Mouse (Mus musculus): ENCODE results near the gene Entpd6.

The Entpd6 gene

GRCm38 (mm10) chr2:150748854-150749253 is at the start of gene Entpd6:
Entpd6 (plus strand) TSS chr2:150749042.
- peak; percentile 96 for DNase-seq (ENCODE audit: low spot score)

- DNase-seq (ENCODE audit: low spot score), result no peak
Observed at GRCm38 (mm10) chr2:150712167-150712674, 36.6 kb upstream of the Entpd6 start.

GRCm38 (mm10) chr2:150735756-150736576 is 12.9 kb upstream of the Entpd6 start:
- DNase-seq (ENCODE audit: low spot score), result no peak

GRCm38 (mm10) chr2:150737881-150738280 is 11.0 kb upstream of the Entpd6 start:
- no peak for DNase-seq (ENCODE audit: low spot score)

GRCm38 (mm10) chr2:150740145-150740841 is 8.5 kb upstream of the Entpd6 start:
- no peak for DNase-seq (ENCODE audit: low spot score)

- no peak for DNase-seq (ENCODE audit: low spot score)
Observed at GRCm38 (mm10) chr2:150741405-150741804, 7.4 kb upstream of the Entpd6 start.

GRCm38 (mm10) chr2:150745016-150745415 is 3.8 kb upstream of the Entpd6 start:
- no peak for DNase-seq (ENCODE audit: low spot score)

- no peak for DNase-seq (ENCODE audit: low spot score)
Observed at GRCm38 (mm10) chr2:150749283-150749682, 441 bp downstream of the Entpd6 start.

GRCm38 (mm10) chr2:150750129-150750979 is 1.5 kb downstream of the Entpd6 start:
- peak; percentile 35 for DNase-seq (ENCODE audit: low spot score)

- no peak for DNase-seq (ENCODE audit: low spot score)
Observed at GRCm38 (mm10) chr2:150755016-150755415, 6.2 kb downstream of the Entpd6 start.

GRCm38 (mm10) chr2:150761476-150761875 is 12.6 kb downstream of the Entpd6 start:
- no peak for DNase-seq (ENCODE audit: low spot score)

GRCm38 (mm10) chr2:150765619-150766018 is 16.8 kb downstream of the Entpd6 start:
- no peak for DNase-seq (ENCODE audit: low spot score)

- peak; percentile 78 for DNase-seq (ENCODE audit: low spot score)
Observed at GRCm38 (mm10) chr2:150766083-150766862, 17.4 kb downstream of the Entpd6 start.

GRCm38 (mm10) chr2:150768678-150769077 is 19.8 kb downstream of the Entpd6 start:
- DNase-seq (ENCODE audit: low spot score), result no peak

- DNase-seq (ENCODE audit: low spot score), result peak; percentile 81
Observed at GRCm38 (mm10) chr2:150770747-150771146, 21.9 kb downstream of the Entpd6 start.

- DNase-seq (ENCODE audit: low spot score), result no peak
Observed at GRCm38 (mm10) chr2:150771169-150771568, 22.3 kb downstream of the Entpd6 start.

GRCm38 (mm10) chr2:150771996-150772395 is 23.2 kb downstream of the Entpd6 start:
- peak; percentile 29 for DNase-seq (ENCODE audit: low spot score)

GRCm38 (mm10) chr2:150772466-150773119 is 23.8 kb downstream of the Entpd6 start:
- no peak for DNase-seq (ENCODE audit: low spot score)

GRCm38 (mm10) chr2:150782801-150783200 is 34.0 kb downstream of the Entpd6 start:
- DNase-seq (ENCODE audit: low spot score), result no peak

- DNase-seq (ENCODE audit: low spot score), result peak; percentile 85
Observed at GRCm38 (mm10) chr2:150786251-150787180, 37.7 kb downstream of the Entpd6 start, which contains the start of gene Pygb. Pygb (plus strand) TSS chr2:150786735.
